23 mouse cellular contexts compared by ENCODE assay signal in genomic region chr9:45618443-45618842, GRCm38 (mm10).
DNase-seq lines count a peak whose midpoint lies in the region; ATAC-seq and TF ChIP-seq lines count a peak whose summit lies in the region.
"Had no signal": no experiment of that assay in that cellular context is flagged by ENCODE, and none has a peak within 500 bp of the region (broad histone marks: within the 10 kb centered on the region; RNA-seq: fewer than 3 reads in every experiment).

No protein-coding gene starts in this region.

- no peaks in the 10 kb centered on the region for H3K36me3 ChIP-seq in midbrain, embryonic 13.5 days
- no peaks in the 10 kb centered on the region for H3K36me3 ChIP-seq in midbrain, embryonic 11.5 days (ENCODE audit: control insufficient read depth, insufficient read depth, low read length)
- H3K36me3 ChIP-seq in forebrain, embryonic 15.5 days, result no peaks in the 10 kb centered on the region
- H3K36me3 ChIP-seq in hindbrain, postnatal 0 days (ENCODE audit: insufficient read depth, low read length), result no peaks in the 10 kb centered on the region
- H3K36me3 ChIP-seq: embryonic facial prominence, embryonic 10.5 days had no signal

- no peak for TF ChIP-seq CTCF in hindbrain, postnatal 0 days (IDR thresholded peaks at IDR 0.05; ENCODE audit: low read depth)

- H3K27ac ChIP-seq in midbrain, embryonic 13.5 days, result peak overlapping the region; percentile 45; the same call in 1 of the 2 replicates
- H3K27ac ChIP-seq in midbrain, embryonic 11.5 days (ENCODE audit: low read depth, low read length), result no peak overlapping the region
- H3K27ac ChIP-seq in forebrain, embryonic 15.5 days (replicated peaks), result peak overlapping the region; percentile 76
- peak overlapping the region; percentile 8; the same call in 1 of the 2 replicates for H3K27ac ChIP-seq in hindbrain, postnatal 0 days
- H3K27ac ChIP-seq: embryonic facial prominence, embryonic 10.5 days; gastrocnemius, adult 2 months had no signal

- no peak for DNase-seq in midbrain, embryonic 11.5 days (ENCODE audit: low spot score, missing footprints)
- no peak for DNase-seq in hindbrain, postnatal 0 days (ENCODE audit: low spot score)
- no peak for DNase-seq in adipocyte (ENCODE audit: low spot score)
- no peak for DNase-seq in adrenal gland, postnatal 4 days (ENCODE audit: low spot score in 2 of 2)
- DNase-seq: adrenal gland, postnatal 10 days; cerebellum, adult 2 months; cerebellum, postnatal 36 days; gastrocnemius, adult 2 months; heart, postnatal 14 days; kidney, adult 9 months; kidney, postnatal 25 days; layer of hippocampus, adult 9-11 months; lung, adult 18-20 months; lung, postnatal 14 days; thymus, postnatal 14 days had no signal

- ATAC-seq in midbrain, embryonic 13.5 days, result no peak
- ATAC-seq in midbrain, embryonic 11.5 days (ENCODE audit: low FRiP score), result no peak
- ATAC-seq in forebrain, embryonic 15.5 days (replicated peaks), result no peak
- no peak for ATAC-seq in hindbrain, postnatal 0 days
- ATAC-seq in megakaryocyte progenitor cell, adult 5-6 weeks (replicated peaks; ENCODE audit: poor library complexity), result no peak

- WGBS in midbrain, embryonic 13.5 days, result 91% methylated on average over 7 of the region's 7 CpGs
- WGBS in midbrain, embryonic 11.5 days, result 93% methylated on average over 7 of the region's 7 CpGs
- WGBS in forebrain, embryonic 15.5 days, result 68% methylated on average over 7 of the region's 7 CpGs
- WGBS in hindbrain, postnatal 0 days, result 82% methylated on average over 7 of the region's 7 CpGs

- no peak overlapping the region for H3K4me2 ChIP-seq in midbrain, embryonic 13.5 days (replicated peaks)
- H3K4me2 ChIP-seq in midbrain, embryonic 11.5 days, result no peak overlapping the region
- H3K4me2 ChIP-seq in forebrain, embryonic 15.5 days (replicated peaks), result no peak overlapping the region
- no peak overlapping the region for H3K4me2 ChIP-seq in hindbrain, postnatal 0 days (ENCODE audit: low read depth, low read length)
- H3K4me2 ChIP-seq: heart, embryonic 11.5 days; liver, embryonic 11.5 days had no signal

- no peaks in the 10 kb centered on the region for H3K27me3 ChIP-seq in midbrain, embryonic 13.5 days
- no peaks in the 10 kb centered on the region for H3K27me3 ChIP-seq in midbrain, embryonic 11.5 days (ENCODE audit: control insufficient read depth, insufficient read depth, low read length)
- H3K27me3 ChIP-seq in forebrain, embryonic 15.5 days, result no peaks in the 10 kb centered on the region
- no peaks in the 10 kb centered on the region for H3K27me3 ChIP-seq in hindbrain, postnatal 0 days (ENCODE audit: insufficient read depth, low read length)

- H3K9me3 ChIP-seq in midbrain, embryonic 13.5 days, result no peaks in the 10 kb centered on the region
- no peaks in the 10 kb centered on the region for H3K9me3 ChIP-seq in midbrain, embryonic 11.5 days (ENCODE audit: control insufficient read depth, low read length)
- no peaks in the 10 kb centered on the region for H3K9me3 ChIP-seq in forebrain, embryonic 15.5 days
- no peaks in the 10 kb centered on the region for H3K9me3 ChIP-seq in hindbrain, postnatal 0 days (ENCODE audit: low read length)
- H3K9me3 ChIP-seq: embryonic facial prominence, embryonic 10.5 days; megakaryocyte, embryonic 14.5 days had no signal

- peaks cover 60% of the 10 kb centered on the region for H3K4me1 ChIP-seq in midbrain, embryonic 13.5 days (replicated peaks)
- H3K4me1 ChIP-seq in midbrain, embryonic 11.5 days (ENCODE audit: control insufficient read depth, insufficient read depth, low read length), result peaks cover 2% of the 10 kb centered on the region; the same call in 1 of the 2 replicates
- H3K4me1 ChIP-seq in forebrain, embryonic 15.5 days, result peaks cover 67% of the 10 kb centered on the region
- peaks cover 12% of the 10 kb centered on the region; the same call in 1 of the 2 replicates for H3K4me1 ChIP-seq in hindbrain, postnatal 0 days (ENCODE audit: insufficient read depth, low read length)
- H3K4me1 ChIP-seq: megakaryocyte, embryonic 14.5 days had no signal

- H3K4me3 ChIP-seq in midbrain, embryonic 13.5 days (replicated peaks), result no peak overlapping the region
- H3K4me3 ChIP-seq in midbrain, embryonic 11.5 days (ENCODE audit: low read depth, low read length), result no peak overlapping the region
- H3K4me3 ChIP-seq in forebrain, embryonic 15.5 days, result no peak overlapping the region
- H3K4me3 ChIP-seq in hindbrain, postnatal 0 days (ENCODE audit: low read length), result no peak overlapping the region
- H3K4me3 ChIP-seq: embryonic facial prominence, embryonic 10.5 days; gastrocnemius, adult 2 months; megakaryocyte, embryonic 14.5 days; myocyte had no signal

- H3K9ac ChIP-seq in midbrain, embryonic 13.5 days (replicated peaks), result no peak overlapping the region
- no peak overlapping the region for H3K9ac ChIP-seq in midbrain, embryonic 11.5 days (ENCODE audit: low read length)
- no peak overlapping the region for H3K9ac ChIP-seq in forebrain, embryonic 15.5 days (replicated peaks)
- H3K9ac ChIP-seq in hindbrain, postnatal 0 days (replicated peaks; ENCODE audit: low read length), result no peak overlapping the region
